Mouse (Mus musculus): ENCODE data around the gene Tbx3.

- TF ChIP-seq POLR2A (IDR thresholded peaks at IDR 0.05; ENCODE audit: insufficient read length, low read depth), result no peak
- TF ChIP-seq E2F4 (IDR thresholded peaks at IDR 0.05; ENCODE audit: insufficient read depth), result no peak
- TF ChIP-seq MAX (IDR thresholded peaks at IDR 0.05; ENCODE audit: low read depth), result no peak
- TF ChIP-seq MYOG (IDR thresholded peaks at IDR 0.05; ENCODE audit: control insufficient read depth in 1 of 3, insufficient read depth in 1 of 3, insufficient read length in 2 of 3, low read depth in 2 of 3), result no peak
- TF ChIP-seq REST (IDR thresholded peaks at IDR 0.05; ENCODE audit: insufficient read depth, insufficient read length), result no peak
Measured at GRCm38 (mm10) chr5:119624554-119624953, 45.9 kb upstream of the Tbx3 start.

Data from myocyte (in vitro differentiated cells).